Mouse (Mus musculus) stomach, postnatal 0 days (tissue): ENCODE measurements around the gene Atad3a.

Experiments
- CTCF ChIP-seq: IDR thresholded peaks from 2 replicates; pipeline ENCODE4 v1.5.1; 2016; ENCODE audit warnings: antibody characterized with exemption, low read depth, mild to moderate bottlenecking, moderate library complexity
- EP300 ChIP-seq: optimal IDR thresholded peaks from 2 replicates; pipeline ENCODE3; 2016; ENCODE audit warnings: antibody characterized with exemption

DNA sequence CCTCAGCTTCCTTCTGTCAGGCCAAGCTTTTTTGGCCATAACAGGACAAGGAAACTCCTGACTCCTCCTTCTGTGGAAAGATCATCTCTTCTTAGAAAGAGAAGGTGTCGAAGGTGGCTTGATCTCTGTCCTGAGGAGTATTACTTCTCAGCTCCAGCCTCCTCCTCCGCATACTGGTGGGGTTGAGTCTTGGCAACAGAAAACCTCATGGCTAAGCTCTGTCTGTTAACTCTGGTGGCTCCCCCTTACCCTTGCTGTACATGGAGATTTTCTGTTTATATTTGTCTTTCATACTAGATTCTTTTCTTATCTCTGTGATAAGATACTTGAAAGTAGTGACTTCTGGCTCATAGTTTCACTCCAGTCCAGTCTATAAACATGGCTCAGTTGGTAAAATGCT, 32.8 kb upstream of the Atad3a start:
- TF ChIP-seq CTCF (no peak), EP300 (no peak)
